Mouse (Mus musculus): ENCODE measurements around the gene Pde2a.

DNA sequence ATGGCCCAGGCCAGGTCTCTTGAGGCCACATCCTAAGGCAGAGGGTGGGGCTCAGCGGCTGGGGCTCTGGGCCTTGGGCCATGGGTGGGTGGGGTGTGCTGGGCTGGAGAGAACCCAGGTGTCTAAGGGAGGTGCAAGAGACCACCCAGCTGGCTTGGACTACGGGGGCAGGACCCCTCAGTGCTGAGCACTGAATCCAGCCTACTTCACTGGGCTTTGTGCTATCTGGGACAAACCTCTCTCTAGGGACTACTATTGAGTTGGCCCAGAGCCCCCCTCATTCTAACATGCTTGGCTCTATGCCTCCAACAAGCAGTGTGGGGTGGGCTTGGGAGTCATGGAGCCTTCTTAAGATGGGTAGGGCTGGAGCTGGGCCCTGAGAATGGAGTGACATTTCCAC, 26.0 kb upstream of the Pde2a start:
- TF ChIP-seq POLR2A (IDR thresholded peaks at IDR 0.05; ENCODE audit: low read depth, low read length) (no peak), CTCF (IDR thresholded peaks at IDR 0.05; ENCODE audit: extremely low read depth, insufficient read length, insufficient replicate concordance, low read depth, low read length) (no peak)

Data from small intestine, adult 2 months (tissue).